Mouse (Mus musculus) cortical plate, adult 2 months (tissue): ENCODE results near the gene Lin7b. TPM values are rescaled to one million over a fixed set of nuclear protein-coding genes. Genes with fewer than 3 reads are reported as not detected.
"Not testable (repeated sequence)": the region's sequence is repeated elsewhere in the genome, so short reads cannot be mapped to it uniquely, and the experiment has no call there.

Source experiments
- H3K27ac ChIP-seq: fragments of 200-500 bp; 2 replicates; pipeline ENCODE4 v1.5.1; 2012; ENCODE audit warnings: low read length, control low read depth, inconsistent platforms; ENCODE audit not compliant: insufficient read depth
- H3K4me1 ChIP-seq: fragments of 200-500 bp; 2 replicates; pipeline ENCODE4 v1.6.1; 2011; ENCODE audit warnings: low read length; ENCODE audit not compliant: control insufficient read depth, insufficient read depth
- H3K4me3 ChIP-seq: fragments of 200-500 bp; 2 replicates; pipeline ENCODE4 v1.5.1; 2011; ENCODE audit warnings: mild to moderate bottlenecking, low read length, control low read depth; ENCODE audit not compliant: insufficient read depth
- CTCF ChIP-seq: fragments of 200-500 bp; IDR thresholded peaks from 2 replicates; pipeline ENCODE4 v1.5.1; 2011; ENCODE audit warnings: mild to moderate bottlenecking, control low read depth, low read length; ENCODE audit not compliant: insufficient read depth; ENCODE audit errors: extremely low read depth
- POLR2A ChIP-seq: fragments of 200-500 bp; IDR thresholded peaks from 2 replicates; pipeline ENCODE4 v1.6.1; 2011; ENCODE audit warnings: mild to moderate bottlenecking, low read length, control low read depth; ENCODE audit not compliant: insufficient read depth; ENCODE audit errors: extremely low read depth
- polyA plus RNA-seq: library from polyadenylated mRNA; depleted of rRNA; stranded (reverse); fragments of >200 nt; gene quantifications from 2 replicates; pipeline ENCODE4 v1.2.3, GENCODE M21; 2012

The Lin7b gene
- polyA plus RNA-seq, 1 experiment: 336 TPM

- peak overlapping the region; percentile 45 for H3K27ac ChIP-seq
- peak overlapping the region; percentile 90 for H3K4me3 ChIP-seq
- TF ChIP-seq CTCF (peak; percentile 29; the same call in 1 of the 2 replicates), POLR2A (peak; percentile 55; the same call in 1 of the 2 replicates)
- peaks cover 4% of the 10 kb centered on the region; the same call in 1 of the 2 replicates for H3K4me1 ChIP-seq
These were observed 3.1 kb downstream of the Lin7b start for GRCm38 (mm10) chr7:45367020-45367880.

DNA sequence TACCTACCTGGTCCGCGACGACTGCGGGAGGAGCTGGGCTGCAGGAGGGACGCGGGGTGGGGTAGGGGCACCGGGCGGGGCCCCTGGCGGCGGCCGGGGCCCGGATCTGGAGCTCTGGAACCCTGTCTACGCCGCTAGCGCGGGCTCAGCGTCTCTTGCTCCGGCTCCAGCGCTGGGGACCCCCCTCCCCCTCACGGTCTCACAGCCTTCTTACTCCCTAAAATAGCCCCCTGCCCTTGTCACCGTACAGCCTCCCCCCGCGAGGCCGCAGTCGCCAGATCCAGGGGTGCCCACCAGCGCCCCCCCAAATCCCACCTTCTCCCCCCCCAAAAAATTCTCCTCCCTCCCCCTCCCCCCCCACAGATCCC, 3.7 kb downstream of the Lin7b start, which contains the start of gene Ppfia3:
TSS of gene Ppfia3 (minus strand) at position 368 of the 368 bp plus-strand sequence.
- Histone ChIP-seq H3K4me1 (peaks cover 4% of the 10 kb centered on the region; the same call in 1 of the 2 replicates), H3K27ac (peak within 1 kb of the TSS; percentile 70), H3K4me3 (peak within 1 kb of the TSS; percentile 90)
- no peak for TF ChIP-seq CTCF
- TF ChIP-seq POLR2A: peak; percentile 28; the same call in 1 of the 2 replicates

GRCm38 (mm10) chr7:45365742-45366651, 4.4 kb downstream of the Lin7b start:
- TF ChIP-seq POLR2A: no peak
- TF ChIP-seq CTCF: no peak
- Histone ChIP-seq H3K4me1 (peaks cover 5% of the 10 kb centered on the region; the same call in 1 of the 2 replicates), H3K27ac (peak overlapping the region; percentile 70), H3K4me3 (peak overlapping the region; percentile 90)

DNA sequence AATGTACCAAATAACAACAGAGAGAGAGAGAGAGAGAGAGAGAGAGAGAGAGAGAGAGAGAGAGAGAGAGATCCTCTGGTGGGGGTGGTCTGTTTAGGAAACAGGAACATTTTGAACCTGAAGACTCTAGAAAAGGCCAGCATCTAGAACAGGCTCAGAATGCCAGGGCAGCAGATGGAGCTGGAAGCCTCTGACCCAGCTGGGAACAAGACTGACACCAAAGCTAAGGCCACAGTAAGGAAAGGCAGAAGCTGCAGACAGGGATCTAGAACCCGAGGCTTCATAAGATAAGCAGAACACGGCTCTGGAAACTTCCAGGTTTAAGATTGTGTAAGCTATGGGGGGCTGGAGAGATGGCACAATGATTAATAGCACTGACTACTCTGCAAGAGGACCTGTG, 6.4 kb downstream of the Lin7b start:
- peaks cover 5% of the 10 kb centered on the region; the same call in 1 of the 2 replicates for H3K4me1 ChIP-seq

DNA sequence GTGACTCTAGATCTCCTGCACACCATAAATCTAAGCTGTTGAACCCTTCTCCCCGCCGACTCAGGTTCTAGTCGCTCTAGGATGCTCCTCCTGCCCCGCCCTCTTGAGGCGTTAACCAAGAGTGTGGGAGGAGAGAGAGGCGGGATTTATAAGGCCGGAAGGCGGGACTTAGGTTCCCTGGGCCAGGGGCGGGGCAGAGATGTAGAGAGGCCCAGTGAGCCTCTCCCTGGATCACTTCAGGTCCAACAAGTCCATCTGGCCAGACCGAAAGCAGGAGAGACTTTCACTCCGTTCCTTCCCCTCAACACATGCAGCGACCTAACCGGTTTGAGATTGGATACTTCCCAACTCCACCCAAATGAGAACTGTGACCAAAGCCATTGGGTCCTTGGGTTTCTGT, 7.6 kb downstream of the Lin7b start:
- H3K27ac ChIP-seq: no peak overlapping the region
- TF ChIP-seq CTCF (no peak), POLR2A (no peak)
- no peak overlapping the region for H3K4me3 ChIP-seq
- H3K4me1 ChIP-seq: 0 out of 2 replicates have a peak, but pooled peaks cover 3% of the 10 kb centered on the region

More for the DNA sequence above, 6.4 kb downstream of the Lin7b start:
- no peak for TF ChIP-seq CTCF
- no peak for TF ChIP-seq POLR2A
- H3K27ac ChIP-seq: no peak overlapping the region
- no peak overlapping the region for H3K4me3 ChIP-seq

- Histone ChIP-seq H3K27ac (0 out of 2 replicates have a peak overlapping the region, but pooled peaks have one; percentile 36), H3K4me1 (0 out of 2 replicates have a peak, but pooled peaks cover 3% of the 10 kb centered on the region), H3K4me3 (peak overlapping the region; percentile 26)
- TF ChIP-seq CTCF (no peak), POLR2A (peak; percentile 97)
These were observed 9.1 kb downstream of the Lin7b start for GRCm38 (mm10) chr7:45361243-45361804.

GRCm38 (mm10) chr7:45360404-45361125, 9.8 kb downstream of the Lin7b start:
- TF ChIP-seq POLR2A: no peak
- TF ChIP-seq CTCF: no peak
- H3K4me1 ChIP-seq: 0 out of 2 replicates have a peak, but pooled peaks cover 3% of the 10 kb centered on the region
- 0 out of 2 replicates have a peak overlapping the region, but pooled peaks have one; percentile 36 for H3K27ac ChIP-seq
- no peak overlapping the region for H3K4me3 ChIP-seq

DNA sequence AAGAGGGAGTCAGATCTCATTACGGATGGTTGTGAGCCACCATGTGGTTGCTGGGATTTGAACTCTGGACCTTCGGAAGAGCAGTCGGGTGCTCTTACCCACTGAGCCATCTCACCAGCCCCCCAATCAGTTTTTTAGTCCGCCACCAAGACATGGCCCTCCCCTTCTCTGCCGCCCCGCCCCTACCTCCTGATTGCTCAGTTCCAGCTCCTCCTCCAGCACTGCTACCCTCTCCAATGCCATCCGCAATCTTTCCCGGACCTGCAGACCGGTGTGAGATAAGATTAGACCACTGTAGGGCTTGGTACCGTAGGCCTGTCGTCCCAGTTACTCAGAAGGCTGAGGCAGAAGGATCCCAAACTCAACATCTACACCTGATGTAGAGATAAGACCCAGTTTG, 11.3 kb downstream of the Lin7b start:
- H3K4me1 ChIP-seq, H3K4me3 ChIP-seq, H3K27ac ChIP-seq: not testable (repeated sequence)
